Mouse (Mus musculus): ENCODE measurements at regions not wholly inside any gene's neighbourhood (a gene's known extent, or its start where the extent isn't known, plus 50 kb on each side); places are given as distances from the start of the nearest gene placed in this dataset.

GRCm38 (mm10) chr13:43961047-43961690 lies 176.6 kb downstream of the Cd83 start:
- no peak for TF ChIP-seq EP300 (IDR thresholded peaks at IDR 0.05; ENCODE audit: low read depth)
- TF ChIP-seq CTCF (IDR thresholded peaks at IDR 0.05; ENCODE audit: low read depth): no peak

Data from heart, postnatal 0 days (tissue).